Mouse (Mus musculus): ENCODE results near the gene Cpn1.

Gene Cpn1

GRCm38 (mm10) chr19:43912775-43913486 is 73.4 kb downstream of the Cpn1 start:
- no peak for DNase-seq (ENCODE audit: inconsistent age in 2 of 2, low spot score in 1 of 2)

GRCm38 (mm10) chr19:43906492-43906891 is 79.9 kb downstream of the Cpn1 start:
- no peak for DNase-seq (ENCODE audit: inconsistent age in 2 of 2, low spot score in 1 of 2)

Measured in adrenal gland, adult (tissue).